ENCODE assay signal across 8 mouse cellular contexts in the genomic region with DNA sequence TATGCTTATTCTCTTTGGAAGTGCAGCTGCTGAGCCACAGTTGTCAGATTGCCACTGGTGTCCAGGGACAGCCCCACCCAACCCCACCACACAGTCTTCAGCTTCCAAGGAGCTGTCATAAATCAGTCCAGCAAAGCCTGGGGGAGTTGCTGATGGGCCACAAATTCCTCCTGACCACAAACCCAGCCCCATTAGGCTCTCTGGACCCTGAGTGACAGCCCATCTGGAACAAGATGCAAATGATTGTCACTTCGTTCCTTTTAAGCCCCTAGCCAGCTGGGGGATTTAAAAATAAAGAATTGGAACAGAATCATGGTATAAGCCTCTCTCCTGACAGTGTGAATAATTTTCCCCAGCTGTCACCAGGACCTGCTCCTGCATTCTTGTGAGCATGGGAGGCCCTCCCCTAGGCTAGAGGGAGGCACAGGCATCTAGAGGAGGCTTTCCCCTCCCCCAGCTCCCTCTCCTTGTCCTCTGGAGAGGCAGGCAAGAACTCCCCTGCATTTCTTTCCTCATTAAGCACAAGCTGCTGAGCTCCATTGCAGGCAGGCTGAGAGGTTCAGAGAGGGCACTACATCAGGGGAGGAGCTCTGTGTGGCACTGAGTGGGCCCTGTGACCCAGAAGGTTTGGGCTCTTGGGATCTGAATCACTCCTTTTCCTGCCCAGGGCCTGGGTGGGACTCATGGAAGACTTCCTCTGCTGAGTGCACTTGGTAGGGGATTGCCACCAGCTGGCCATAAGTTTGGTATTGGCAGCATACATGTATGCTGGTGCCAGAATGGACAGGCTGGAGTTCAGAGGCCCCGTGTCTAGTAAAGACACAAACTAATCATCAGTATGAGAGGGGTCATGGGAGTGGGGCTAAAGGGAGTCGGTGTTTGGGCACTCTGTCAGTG.
DNase-seq lines count a peak whose midpoint lies in the region; ATAC-seq and TF ChIP-seq lines count a peak whose summit lies in the region.

No protein-coding gene starts in this region.

- H3K4me1 ChIP-seq in intestine, embryonic 15.5 days (replicated peaks) = no peaks in the 10 kb centered on the region
- no peaks in the 10 kb centered on the region for H3K4me1 ChIP-seq in intestine, postnatal 0 days (replicated peaks; ENCODE audit: control insufficient read depth, insufficient read depth, low read length)
- no peaks in the 10 kb centered on the region; the same call in 1 of the 2 replicates for H3K4me1 ChIP-seq in lung, adult 2 months (ENCODE audit: control insufficient read depth, insufficient read depth, low read length)

- H3K9ac ChIP-seq in intestine, embryonic 15.5 days = no peak overlapping the region
- no peak overlapping the region for H3K9ac ChIP-seq in intestine, postnatal 0 days (ENCODE audit: low read depth, low read length)

- 38% methylated on average over 3 of the region's 3 CpGs for WGBS in intestine, embryonic 15.5 days
- 52% methylated on average over 3 of the region's 3 CpGs for WGBS in intestine, postnatal 0 days
- WGBS in lung, adult 2 months = 41% methylated on average over 3 of the region's 3 CpGs

- DNase-seq in embryo, embryonic 9.5 days (ENCODE audit: extremely low spot score) = peak; percentile 39
- DNase-seq in heart, postnatal 4 days = peak; percentile 34
- peak; percentile 19 for DNase-seq in lung, adult 2 months
- peak; percentile 68 for DNase-seq in retina, embryonic 14.5 days (ENCODE audit: low spot score)
- DNase-seq in ovary, postnatal 14 days (ENCODE audit: low spot score) = no peak
- DNase-seq in urinary bladder, postnatal 14 days (ENCODE audit: low spot score) = no peak

- H3K27me3 ChIP-seq in intestine, embryonic 15.5 days (replicated peaks) = no peaks in the 10 kb centered on the region
- no peaks in the 10 kb centered on the region for H3K27me3 ChIP-seq in intestine, postnatal 0 days (replicated peaks; ENCODE audit: control insufficient read depth, insufficient read depth, low read length)

- no peak for TF ChIP-seq POLR2A in lung, adult 2 months (IDR thresholded peaks at IDR 0.05; ENCODE audit: borderline replicate concordance, extremely low read depth, low read depth, low read length)

- TF ChIP-seq CTCF in intestine, postnatal 0 days (IDR thresholded peaks at IDR 0.05; ENCODE audit: low read depth) = no peak
- no peak for TF ChIP-seq CTCF in lung, adult 2 months (IDR thresholded peaks at IDR 0.05; ENCODE audit: insufficient read depth, low read length)

- H3K4me3 ChIP-seq in intestine, embryonic 15.5 days (replicated peaks) = no peak overlapping the region
- no peak overlapping the region for H3K4me3 ChIP-seq in intestine, postnatal 0 days (ENCODE audit: low read depth, low read length)
- H3K4me3 ChIP-seq in lung, adult 2 months (replicated peaks; ENCODE audit: extremely low read depth, low read depth, low read length) = no peak overlapping the region

- H3K36me3 ChIP-seq in intestine, embryonic 15.5 days = no peaks in the 10 kb centered on the region
- H3K36me3 ChIP-seq in intestine, postnatal 0 days (ENCODE audit: control insufficient read depth, insufficient read depth) = no peaks in the 10 kb centered on the region

- H3K4me2 ChIP-seq in intestine, embryonic 15.5 days (replicated peaks) = no peak overlapping the region
- H3K4me2 ChIP-seq in intestine, postnatal 0 days (replicated peaks; ENCODE audit: low read depth) = no peak overlapping the region

- peak; percentile 40; the same call in 1 of the 2 replicates for ATAC-seq in intestine, embryonic 15.5 days
- no peak for ATAC-seq in intestine, postnatal 0 days

- no peaks in the 10 kb centered on the region for H3K9me3 ChIP-seq in intestine, embryonic 15.5 days
- no peaks in the 10 kb centered on the region for H3K9me3 ChIP-seq in intestine, postnatal 0 days (ENCODE audit: control insufficient read depth)

- H3K27ac ChIP-seq in intestine, embryonic 15.5 days = no peak overlapping the region
- no peak overlapping the region for H3K27ac ChIP-seq in intestine, postnatal 0 days (ENCODE audit: low read depth, low read length)

Comparison
In these comparisons a context has a peak if more than half of its experiments do, and no peak if none do; other contexts are left out.
1. DNase-seq: peak in embryo, embryonic 9.5 days (single experiment), heart, postnatal 4 days (single experiment), lung, adult 2 months (single experiment) and retina, embryonic 14.5 days (single experiment); none in ovary, postnatal 14 days (single experiment) and urinary bladder, postnatal 14 days (single experiment).